Mouse (Mus musculus): ENCODE data around the gene Schip1. TPM values are rescaled to one million over a fixed set of nuclear protein-coding genes. Genes with fewer than 3 reads are reported as not detected.
A peak's percentile ranks its signal among the peaks of the same experiment; 100 is the strongest.

The Schip1 gene
- polyA plus RNA-seq, 1 experiment from 2014 or later: 73.7 TPM

DNA sequence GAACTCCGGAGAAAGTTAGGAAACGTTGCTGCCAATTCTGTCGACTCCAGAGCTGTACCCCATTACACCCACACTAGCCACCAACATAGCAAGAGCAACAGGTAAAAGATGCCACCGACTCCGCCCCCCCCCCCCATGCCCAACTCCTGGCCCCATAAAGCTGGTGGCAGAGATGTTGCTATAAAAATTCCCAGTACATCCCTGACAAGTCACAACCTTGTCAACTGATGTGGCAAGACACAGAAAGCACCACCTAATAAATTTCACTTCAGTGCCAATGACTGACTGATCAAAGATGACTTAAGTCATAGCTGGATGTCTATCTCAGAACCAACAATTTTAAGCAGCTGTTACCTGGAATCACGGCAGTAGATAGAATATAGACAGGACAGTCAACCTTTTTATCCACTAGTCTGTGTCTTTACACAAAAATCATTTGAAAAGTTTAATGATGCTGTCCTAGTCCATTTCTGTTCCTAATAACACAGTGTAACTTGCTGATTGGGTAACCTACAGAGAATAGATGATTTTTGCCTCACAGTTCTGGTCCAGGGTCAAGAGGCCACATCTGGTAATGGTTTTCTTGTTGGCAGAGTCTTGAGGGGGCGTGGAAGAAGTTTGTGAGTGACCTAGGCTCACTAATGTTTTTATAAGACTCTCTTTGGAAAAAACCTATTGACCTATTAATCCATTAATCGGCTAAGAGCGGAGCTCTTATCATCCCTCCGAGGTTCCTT lies 389.3 kb downstream of the Schip1 start:
- H3K36me3 ChIP-seq (ENCODE audit: control insufficient read depth, insufficient read depth, low read length): no peaks in the 10 kb centered on the region
- H3K4me3 ChIP-seq (ENCODE audit: control insufficient read depth in 1 of 2, insufficient read depth in 1 of 2, low read depth in 1 of 2, low read length in 2 of 2): no peak overlapping the region
- no peak overlapping the region for H3K9ac ChIP-seq (ENCODE audit: low read length)
- H3K4me2 ChIP-seq (ENCODE audit: low read length): peak overlapping the region; percentile 58
- no peaks in the 10 kb centered on the region for H3K27me3 ChIP-seq (ENCODE audit: control insufficient read depth, insufficient read depth, low read length)
- ATAC-seq (ENCODE audit: insufficient number of reproducible peaks, insufficient read depth, low FRiP score, low read depth): no peak
- peak overlapping the region in 1 of 2 experiments; percentile 61; a peak in 2 of 4 replicates for H3K27ac ChIP-seq (replicated peaks in 1 of 2; ENCODE audit: control insufficient read depth in 1 of 2, insufficient read depth in 1 of 2, low read depth in 2 of 2, low read length in 2 of 2)
- WGBS: 46% methylated on average over 10 of the region's 10 CpGs
- no peaks in the 10 kb centered on the region for H3K9me3 ChIP-seq (ENCODE audit: control insufficient read depth, low read length)
- peaks cover 0 to 13% of the 10 kb centered on the region in 2 experiments; a peak in 2 of 4 replicates for H3K4me1 ChIP-seq (ENCODE audit: control insufficient read depth in 2 of 2, insufficient read depth in 2 of 2, low read length in 2 of 2)

DNA sequence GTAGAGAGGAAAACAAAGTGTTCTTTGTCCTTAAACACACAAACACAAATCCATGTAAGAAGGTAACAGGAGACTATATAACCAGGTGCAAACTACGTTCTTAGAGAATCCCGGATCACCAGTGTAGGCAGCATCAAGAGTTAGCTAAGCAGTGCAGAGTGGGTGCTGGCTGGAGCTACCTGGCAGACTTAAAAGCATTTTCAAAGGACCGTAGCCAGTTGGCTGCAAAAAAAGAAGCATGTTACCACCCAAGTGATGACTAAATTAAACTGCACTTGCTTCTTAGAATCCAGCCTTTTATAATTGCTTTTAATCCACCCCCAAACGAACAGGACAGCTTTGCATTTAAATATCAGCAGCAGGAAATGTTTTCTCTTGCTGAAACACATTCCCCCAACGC lies 402.0 kb downstream of the Schip1 start:
- Histone ChIP-seq H3K27ac (replicated peaks in 1 of 2; ENCODE audit: control insufficient read depth in 1 of 2, insufficient read depth in 1 of 2, low read depth in 2 of 2, low read length in 2 of 2) (no peak overlapping the region), H3K27me3 (ENCODE audit: control insufficient read depth, insufficient read depth, low read length) (no peaks in the 10 kb centered on the region), H3K4me2 (ENCODE audit: low read length) (no peak overlapping the region), H3K4me3 (ENCODE audit: control insufficient read depth in 1 of 2, insufficient read depth in 1 of 2, low read depth in 1 of 2, low read length in 2 of 2) (no peak overlapping the region), H3K4me1 (ENCODE audit: control insufficient read depth in 2 of 2, insufficient read depth in 2 of 2, low read length in 2 of 2) (peaks cover 9 to 35% of the 10 kb centered on the region in 2 experiments), H3K36me3 (ENCODE audit: control insufficient read depth, insufficient read depth, low read length) (no peaks in the 10 kb centered on the region), H3K9me3 (ENCODE audit: control insufficient read depth, low read length) (no peaks in the 10 kb centered on the region), H3K9ac (ENCODE audit: low read length) (no peak overlapping the region)
- whole genome bisulfite sequencing: 40% methylated on average over 5 of the region's 5 CpGs
- no peak for ATAC-seq (ENCODE audit: insufficient number of reproducible peaks, insufficient read depth, low FRiP score, low read depth)

DNA sequence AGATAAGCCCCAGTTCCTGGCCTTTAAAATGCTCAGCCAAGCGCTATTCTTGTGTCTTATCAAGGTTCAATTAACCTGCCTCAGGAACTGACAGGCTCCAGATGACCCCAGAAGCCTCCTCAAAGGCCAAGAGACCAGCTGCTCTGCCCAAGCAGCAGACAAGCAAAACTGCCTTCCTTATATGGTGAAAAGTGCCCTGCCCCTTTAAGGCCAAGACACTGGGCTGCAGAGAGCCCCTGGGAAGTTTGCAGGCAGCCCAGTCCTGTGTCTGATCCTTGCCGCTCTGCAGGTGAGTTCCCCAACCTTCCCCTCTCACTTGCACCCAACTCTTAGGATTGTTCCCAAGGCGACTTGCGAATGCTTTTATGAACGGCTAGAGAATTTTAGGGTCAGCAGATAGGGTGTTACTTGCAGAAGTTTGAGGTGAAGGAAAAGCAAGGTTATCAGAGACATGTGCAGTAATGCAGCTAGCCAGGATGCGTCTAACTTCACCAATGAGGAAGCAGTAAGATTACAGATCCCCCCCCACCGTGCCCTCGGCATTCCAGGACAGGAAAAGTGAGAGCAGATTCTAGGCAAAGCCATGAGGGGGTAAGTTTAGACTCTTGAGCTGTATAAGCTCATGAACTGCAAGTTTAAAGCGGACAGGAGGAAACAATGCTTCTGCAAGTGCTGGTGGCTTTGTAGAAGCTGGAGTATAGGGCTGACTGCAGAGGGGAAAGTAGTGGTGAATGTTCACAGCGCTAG lies 403.5 kb downstream of the Schip1 start:
- Histone ChIP-seq H3K36me3 (ENCODE audit: control insufficient read depth, insufficient read depth, low read length) (no peaks in the 10 kb centered on the region), H3K27ac (replicated peaks in 1 of 2; ENCODE audit: control insufficient read depth in 1 of 2, insufficient read depth in 1 of 2, low read depth in 2 of 2, low read length in 2 of 2) (peak overlapping the region; percentile 81 to 92), H3K27me3 (ENCODE audit: control insufficient read depth, insufficient read depth, low read length) (no peaks in the 10 kb centered on the region), H3K4me1 (ENCODE audit: control insufficient read depth in 2 of 2, insufficient read depth in 2 of 2, low read length in 2 of 2) (peaks cover 9 to 35% of the 10 kb centered on the region in 2 experiments), H3K9me3 (ENCODE audit: control insufficient read depth, low read length) (no peaks in the 10 kb centered on the region), H3K9ac (ENCODE audit: low read length) (peak overlapping the region; percentile 75), H3K4me2 (ENCODE audit: low read length) (peak overlapping the region; percentile 72), H3K4me3 (ENCODE audit: control insufficient read depth in 1 of 2, insufficient read depth in 1 of 2, low read depth in 1 of 2, low read length in 2 of 2) (peak overlapping the region; percentile 54 to 55)
- WGBS: 2% methylated on average over 10 of the region's 10 CpGs
- ATAC-seq (ENCODE audit: insufficient number of reproducible peaks, insufficient read depth, low FRiP score, low read depth): peak; percentile 79; the same call in 1 of the 2 replicates

DNA sequence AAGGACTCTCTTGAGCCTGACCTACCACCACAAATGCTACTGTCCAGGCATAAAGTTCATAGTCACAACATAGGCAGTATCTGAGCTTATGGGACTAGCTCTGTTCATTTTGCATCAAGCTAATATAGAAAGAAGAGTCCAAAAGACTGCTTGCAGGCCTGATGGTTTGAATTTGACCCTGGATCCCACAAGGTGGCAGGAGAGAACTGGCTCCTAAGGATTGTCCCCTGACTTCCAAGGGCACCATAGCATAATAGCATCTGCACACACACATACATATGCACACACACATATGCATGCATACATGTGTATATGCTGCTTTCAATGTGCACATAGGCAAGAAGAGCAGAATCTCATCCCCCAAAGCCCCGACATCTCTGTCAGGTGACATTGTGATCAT lies 405.0 kb downstream of the Schip1 start:
- H3K4me2 ChIP-seq (ENCODE audit: low read length): peak overlapping the region; percentile 72
- 67% methylated on average over 1 of the region's 1 CpGs for WGBS
- no peaks in the 10 kb centered on the region for H3K36me3 ChIP-seq (ENCODE audit: control insufficient read depth, insufficient read depth, low read length)
- H3K9me3 ChIP-seq (ENCODE audit: control insufficient read depth, low read length): no peaks in the 10 kb centered on the region
- peak overlapping the region in 1 of 2 experiments; percentile 55; a peak in 2 of 4 replicates for H3K4me3 ChIP-seq (ENCODE audit: control insufficient read depth in 1 of 2, insufficient read depth in 1 of 2, low read depth in 1 of 2, low read length in 2 of 2)
- no peaks in the 10 kb centered on the region for H3K27me3 ChIP-seq (ENCODE audit: control insufficient read depth, insufficient read depth, low read length)
- peaks cover 9 to 35% of the 10 kb centered on the region in 2 experiments for H3K4me1 ChIP-seq (ENCODE audit: control insufficient read depth in 2 of 2, insufficient read depth in 2 of 2, low read length in 2 of 2)
- peak overlapping the region; percentile 25; the same call in 1 of the 2 replicates for H3K9ac ChIP-seq (ENCODE audit: low read length)
- ATAC-seq (ENCODE audit: insufficient number of reproducible peaks, insufficient read depth, low FRiP score, low read depth): no peak; the same call in 1 of the 2 replicates
- H3K27ac ChIP-seq (replicated peaks in 1 of 2; ENCODE audit: control insufficient read depth in 1 of 2, insufficient read depth in 1 of 2, low read depth in 2 of 2, low read length in 2 of 2): peak overlapping the region in 1 of 2 experiments; percentile 24; a peak in 1 of 4 replicates

DNA sequence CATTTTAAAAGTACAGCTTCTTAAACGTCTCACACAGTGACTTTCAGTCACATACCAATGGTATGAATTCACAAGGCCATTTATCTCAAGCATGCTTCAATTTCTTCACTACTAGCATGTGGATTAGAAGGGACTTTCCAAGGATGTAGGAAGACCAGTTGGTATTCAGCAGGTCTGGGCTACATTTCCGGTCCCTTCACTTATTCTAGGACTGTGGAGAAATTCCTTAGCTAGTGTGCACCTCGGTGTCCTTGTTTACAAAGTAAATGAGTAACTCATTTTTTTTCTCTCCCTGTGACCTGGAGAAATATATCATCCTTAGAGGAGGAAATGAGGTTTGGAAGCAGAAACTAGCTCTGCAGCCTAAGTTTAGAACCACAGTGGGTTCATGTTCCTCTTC lies 405.5 kb downstream of the Schip1 start:
- Histone ChIP-seq H3K36me3 (ENCODE audit: control insufficient read depth, insufficient read depth, low read length) (no peaks in the 10 kb centered on the region), H3K9me3 (ENCODE audit: control insufficient read depth, low read length) (no peaks in the 10 kb centered on the region), H3K27ac (replicated peaks in 1 of 2; ENCODE audit: control insufficient read depth in 1 of 2, insufficient read depth in 1 of 2, low read depth in 2 of 2, low read length in 2 of 2) (peak overlapping the region in 1 of 2 experiments; percentile 24; a peak in 1 of 4 replicates), H3K4me2 (ENCODE audit: low read length) (peak overlapping the region; percentile 72), H3K4me1 (ENCODE audit: control insufficient read depth in 2 of 2, insufficient read depth in 2 of 2, low read length in 2 of 2) (peaks cover 9 to 35% of the 10 kb centered on the region in 2 experiments), H3K9ac (ENCODE audit: low read length) (peak overlapping the region; percentile 25; the same call in 1 of the 2 replicates), H3K27me3 (ENCODE audit: control insufficient read depth, insufficient read depth, low read length) (no peaks in the 10 kb centered on the region), H3K4me3 (ENCODE audit: control insufficient read depth in 1 of 2, insufficient read depth in 1 of 2, low read depth in 1 of 2, low read length in 2 of 2) (no peak overlapping the region; a peak in 1 of 4 replicates)
- 30% methylated on average over 3 of the region's 3 CpGs for WGBS
- ATAC-seq (ENCODE audit: insufficient number of reproducible peaks, insufficient read depth, low FRiP score, low read depth): no peak

DNA sequence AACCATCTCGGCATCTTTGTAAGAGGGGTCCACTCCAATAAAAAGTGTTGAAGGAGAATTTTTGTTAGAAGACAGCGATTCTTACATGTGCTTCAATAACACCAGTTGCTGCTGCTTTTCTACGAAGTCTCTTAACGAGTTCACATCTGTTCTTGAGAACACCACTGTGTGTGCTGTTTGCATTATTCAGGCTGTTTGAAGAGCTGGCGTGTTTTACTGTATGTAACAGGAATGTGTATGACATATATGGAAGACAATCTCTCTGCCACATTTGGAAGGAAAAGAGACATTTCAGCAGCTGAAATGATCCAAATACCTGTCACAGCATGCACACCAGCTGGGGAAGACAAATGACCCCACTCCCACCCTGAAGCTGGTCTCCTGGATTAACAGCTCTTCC lies 406.0 kb downstream of the Schip1 start:
- no peak for ATAC-seq (ENCODE audit: insufficient number of reproducible peaks, insufficient read depth, low FRiP score, low read depth)
- no peaks in the 10 kb centered on the region for H3K27me3 ChIP-seq (ENCODE audit: control insufficient read depth, insufficient read depth, low read length)
- WGBS: 59% methylated on average over 5 of the region's 5 CpGs
- no peak overlapping the region for H3K4me3 ChIP-seq (ENCODE audit: control insufficient read depth in 1 of 2, insufficient read depth in 1 of 2, low read depth in 1 of 2, low read length in 2 of 2)
- no peak overlapping the region for H3K27ac ChIP-seq (replicated peaks in 1 of 2; ENCODE audit: control insufficient read depth in 1 of 2, insufficient read depth in 1 of 2, low read depth in 2 of 2, low read length in 2 of 2)
- H3K9ac ChIP-seq (ENCODE audit: low read length): no peak overlapping the region
- peak overlapping the region; percentile 72 for H3K4me2 ChIP-seq (ENCODE audit: low read length)
- no peaks in the 10 kb centered on the region for H3K9me3 ChIP-seq (ENCODE audit: control insufficient read depth, low read length)
- H3K36me3 ChIP-seq (ENCODE audit: control insufficient read depth, insufficient read depth, low read length): no peaks in the 10 kb centered on the region
- peaks cover 9 to 35% of the 10 kb centered on the region in 2 experiments for H3K4me1 ChIP-seq (ENCODE audit: control insufficient read depth in 2 of 2, insufficient read depth in 2 of 2, low read length in 2 of 2)

DNA sequence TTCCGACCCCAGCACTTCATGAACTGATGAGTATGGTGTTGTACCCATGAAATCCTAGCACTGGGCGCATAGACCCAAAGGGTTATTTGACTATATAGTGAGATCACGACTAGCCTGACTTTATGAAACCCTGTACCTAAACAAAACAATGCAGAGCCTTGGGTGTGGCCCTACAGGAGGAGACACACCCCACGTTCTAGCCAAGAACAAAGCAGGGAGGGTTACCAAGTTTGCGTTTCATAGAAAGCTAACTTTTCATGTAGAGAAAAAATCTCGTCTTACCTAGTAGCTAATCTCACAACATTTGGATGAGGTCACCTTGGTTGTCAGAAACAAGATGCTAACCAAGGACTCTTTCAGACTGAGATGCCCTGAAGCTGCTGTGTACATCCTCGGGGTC lies 411.7 kb downstream of the Schip1 start:
- no peak overlapping the region for H3K4me2 ChIP-seq (ENCODE audit: low read length)
- no peaks in the 10 kb centered on the region for H3K36me3 ChIP-seq (ENCODE audit: control insufficient read depth, insufficient read depth, low read length)
- 89% methylated on average over 7 of the region's 7 CpGs for WGBS
- no peaks in the 10 kb centered on the region for H3K9me3 ChIP-seq (ENCODE audit: control insufficient read depth, low read length)
- H3K27ac ChIP-seq (replicated peaks in 1 of 2; ENCODE audit: control insufficient read depth in 1 of 2, insufficient read depth in 1 of 2, low read depth in 2 of 2, low read length in 2 of 2): no peak overlapping the region
- no peak for ATAC-seq (ENCODE audit: insufficient number of reproducible peaks, insufficient read depth, low FRiP score, low read depth)
- no peaks in the 10 kb centered on the region for H3K27me3 ChIP-seq (ENCODE audit: control insufficient read depth, insufficient read depth, low read length)
- H3K9ac ChIP-seq (ENCODE audit: low read length): no peak overlapping the region
- peaks cover 2 to 4% of the 10 kb centered on the region in 2 experiments; a peak in 2 of 4 replicates for H3K4me1 ChIP-seq (ENCODE audit: control insufficient read depth in 2 of 2, insufficient read depth in 2 of 2, low read length in 2 of 2)
- H3K4me3 ChIP-seq (ENCODE audit: control insufficient read depth in 1 of 2, insufficient read depth in 1 of 2, low read depth in 1 of 2, low read length in 2 of 2): no peak overlapping the region
